Mouse (Mus musculus) spleen, embryonic (tissue): ENCODE data around the gene Sel1l.
"Not testable (repeated sequence)": the region's sequence is repeated elsewhere in the genome, so short reads cannot be mapped to it uniquely, and the experiment has no call there.

Source experiments
- CTCF ChIA-PET: fragments of 350-600 bp; sonication (Branson Sonifier 250); formaldehyde crosslinking; loops from one replicate; lab custom pipeline; 2022; lab: Charles Lee

The Sel1l gene

DNA sequence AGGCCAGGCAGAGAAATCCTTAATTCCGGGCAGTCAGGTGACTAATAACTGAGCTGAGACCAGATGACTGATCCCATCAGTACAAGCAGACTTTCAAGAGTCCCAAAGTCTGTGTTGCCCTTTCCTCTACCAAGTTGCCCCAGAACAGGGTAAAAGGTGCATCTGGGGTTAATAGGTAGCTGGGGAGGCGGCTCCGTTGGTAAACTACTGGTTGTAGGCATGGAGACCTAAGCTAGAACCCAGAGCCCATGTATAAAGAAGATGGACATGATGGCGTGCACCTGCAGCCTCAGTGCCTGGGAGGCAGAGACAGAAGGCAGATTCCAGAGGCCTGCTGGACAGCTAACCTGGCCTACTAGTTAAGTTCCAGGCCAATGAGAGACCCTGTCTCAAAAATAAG, 30.2 kb downstream of the Sel1l start:
- CTCF ChIA-PET: no interaction called here

GRCm38 (mm10) chr12:91815990-91816389, 33.0 kb downstream of the Sel1l start:
- CTCF ChIA-PET: interaction anchor here (0.5 kb wide), 1 partner anchor 89 kb away, joined by 3 read pairs; no protein-coding TSS in a partner anchor

GRCm38 (mm10) chr12:91815552-91815951, 33.4 kb downstream of the Sel1l start:
- CTCF ChIA-PET: no interaction called here

DNA sequence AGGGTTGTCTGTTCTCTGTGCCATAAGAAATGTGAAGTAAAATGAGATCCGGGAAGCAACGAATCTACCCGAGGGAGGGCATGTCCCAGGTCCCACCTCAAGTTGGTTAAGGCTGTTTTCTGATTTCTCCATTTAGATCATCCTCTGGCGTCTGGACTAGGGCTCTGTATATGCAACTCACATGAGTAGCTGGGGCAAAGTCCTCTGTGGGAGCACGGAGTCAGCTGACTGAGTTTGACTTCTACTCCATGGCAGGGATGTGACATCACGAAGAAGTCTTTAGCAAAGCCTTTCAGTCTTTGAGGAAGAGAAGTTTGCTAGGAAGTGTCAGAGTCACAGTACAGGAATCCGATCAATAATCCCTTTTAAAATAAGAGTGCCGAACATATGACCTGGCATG, 40.0 kb downstream of the Sel1l start:
- CTCF ChIA-PET: interaction anchor here (0.6 kb wide), 1 partner anchor 1312 kb away, joined by 6 read pairs; no protein-coding TSS in a partner anchor

- CTCF ChIA-PET: no interaction called here
These were observed 41.2 kb downstream of the Sel1l start for GRCm38 (mm10) chr12:91807761-91808160.

GRCm38 (mm10) chr12:91807095-91807494, 41.9 kb downstream of the Sel1l start:
- CTCF ChIA-PET: no interaction called here

DNA sequence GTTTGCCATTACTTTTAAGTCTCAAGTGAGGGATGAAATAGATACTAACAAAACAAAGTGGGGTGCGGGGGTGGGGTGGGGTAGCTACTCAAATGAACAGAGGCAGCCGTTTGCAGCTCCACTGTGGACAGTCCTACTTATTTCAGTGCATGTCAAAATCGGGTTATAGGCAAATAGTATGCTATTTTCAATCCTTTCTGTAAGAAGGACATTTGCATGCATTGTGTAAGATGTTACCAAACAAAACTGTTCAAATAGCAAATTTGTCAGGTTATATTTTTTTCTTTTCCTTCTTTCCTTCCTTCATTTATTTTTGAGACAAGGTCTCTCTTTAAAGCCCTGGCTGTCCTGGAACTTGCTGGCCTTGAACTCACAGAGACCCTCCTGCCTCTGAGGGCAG, 44.7 kb downstream of the Sel1l start:
- CTCF ChIA-PET: no interaction called here

DNA sequence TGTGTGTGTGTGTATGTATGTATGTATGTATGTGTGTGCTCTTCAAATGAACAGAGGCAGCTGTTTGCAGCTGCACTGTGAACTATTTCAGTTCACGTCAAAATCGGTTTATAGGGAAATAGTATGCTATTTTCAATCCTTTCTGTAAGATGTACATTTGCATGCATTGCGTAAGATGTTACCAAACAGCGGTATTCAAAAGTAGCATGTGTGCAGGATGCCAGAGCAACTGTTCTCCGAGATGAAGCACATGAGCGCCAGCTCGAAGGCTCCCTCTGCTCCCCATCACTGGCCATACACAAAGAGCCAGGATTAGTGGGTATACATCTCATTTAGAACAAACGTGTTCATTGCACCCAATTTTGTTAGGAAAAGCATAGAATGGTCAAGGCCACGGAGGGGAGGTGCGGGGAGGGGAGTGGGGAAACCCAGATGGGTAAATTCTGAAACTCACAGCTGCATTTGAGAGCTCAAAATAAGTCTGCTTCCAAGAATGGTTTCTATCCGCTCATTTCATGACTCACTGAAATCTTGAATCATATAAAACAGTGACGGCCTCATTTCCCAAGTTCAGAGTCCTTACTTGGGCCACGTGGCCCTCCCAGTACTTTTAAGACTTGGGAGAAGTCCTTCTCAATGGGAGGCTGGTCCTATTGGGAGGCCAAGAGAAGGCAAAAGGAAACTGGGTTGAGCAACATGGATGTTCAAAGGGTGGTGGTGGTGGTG, 45.6 kb downstream of the Sel1l start:
- CTCF ChIA-PET: interaction anchor here (0.6 kb wide), 1 partner anchor 14 kb away, joined by 15 read pairs; no protein-coding TSS in a partner anchor

- CTCF ChIA-PET: no interaction called here
These were observed 46.3 kb downstream of the Sel1l start for GRCm38 (mm10) chr12:91802586-91803206.

GRCm38 (mm10) chr12:91800861-91801385, 48.0 kb downstream of the Sel1l start:
- CTCF ChIA-PET: no interaction called here

GRCm38 (mm10) chr12:91799821-91800335, 49.1 kb downstream of the Sel1l start:
- CTCF ChIA-PET: no interaction called here

DNA sequence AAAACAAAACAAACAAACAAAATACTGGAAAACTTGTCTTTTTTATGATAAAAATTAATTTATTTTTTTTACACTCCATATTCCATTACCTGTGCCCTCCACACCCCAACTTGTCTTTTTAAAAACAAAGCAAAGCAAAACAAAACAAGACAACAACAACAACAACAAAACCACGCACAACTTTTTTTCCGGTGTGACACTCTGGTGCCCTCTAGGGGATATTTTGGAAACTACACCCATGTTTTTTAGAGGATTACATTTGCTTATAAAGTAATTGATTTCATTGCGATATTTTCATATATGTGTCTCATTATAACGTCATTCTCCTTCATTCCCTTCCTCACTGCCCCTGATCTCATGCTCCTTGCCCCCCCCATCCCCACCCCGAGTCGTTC, 49.6 kb downstream of the Sel1l start:
- CTCF ChIA-PET: no interaction called here

DNA sequence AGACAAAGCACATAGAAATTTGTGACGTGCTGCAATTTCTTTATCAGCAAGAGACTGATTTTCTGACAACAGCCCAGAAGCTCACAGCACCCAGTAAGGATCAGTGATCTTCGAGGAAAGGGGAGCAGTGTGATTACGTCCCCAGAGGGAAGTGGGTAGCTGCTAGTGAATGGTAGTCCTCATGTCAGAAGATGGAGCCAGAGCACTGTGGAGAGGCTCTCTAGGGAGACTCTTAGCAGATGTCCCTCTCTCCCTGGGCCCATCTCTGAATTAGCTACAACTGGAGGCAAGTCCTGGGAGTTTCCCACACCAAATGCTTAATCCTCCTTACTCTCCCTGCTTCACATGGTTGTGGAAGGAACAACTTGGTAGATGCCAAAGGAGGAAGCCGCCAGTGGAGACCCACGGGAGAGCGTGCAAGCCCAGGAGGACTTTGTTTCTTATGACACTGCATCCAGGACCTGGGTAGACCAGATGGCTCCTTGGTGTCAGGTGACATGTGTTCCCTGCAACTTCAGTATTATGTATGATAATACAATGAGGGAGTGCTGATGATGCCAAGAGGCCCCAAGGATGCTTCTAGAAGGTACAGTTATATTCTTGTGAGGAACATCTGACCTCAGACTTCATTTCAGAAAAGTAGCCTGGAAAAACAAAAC, 50.1 kb downstream of the Sel1l start:
- CTCF ChIA-PET: no interaction called here

GRCm38 (mm10) chr12:91796774-91797173, 52.2 kb downstream of the Sel1l start:
- CTCF ChIA-PET: no interaction called here

DNA sequence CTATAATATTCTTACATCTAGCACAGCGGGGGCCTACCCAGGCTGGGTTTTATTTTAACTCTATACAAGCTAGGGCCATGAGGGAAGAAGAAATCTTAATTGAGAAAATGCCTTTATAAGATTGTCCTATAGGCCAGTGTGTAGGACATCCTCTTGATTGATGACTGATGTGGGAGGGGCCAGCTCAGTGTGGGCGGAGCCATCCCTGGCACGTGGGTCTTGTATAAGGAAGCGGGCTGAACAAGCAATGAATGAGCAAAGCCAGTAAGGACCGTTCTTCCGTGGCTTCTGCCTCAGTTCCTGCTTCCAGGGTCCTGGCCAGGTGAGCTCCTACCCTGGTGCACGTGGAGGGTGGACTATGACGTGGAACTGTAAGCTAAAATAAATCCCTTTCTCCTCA, 55.7 kb downstream of the Sel1l start:
- CTCF ChIA-PET: interaction anchor here (0.6 to 0.7 kb wide), 2 partner anchors 112 to 200 kb away, joined by 3 read pairs; no protein-coding TSS in a partner anchor

GRCm38 (mm10) chr12:91791822-91792221, 57.1 kb downstream of the Sel1l start:
- CTCF ChIA-PET: interaction anchor here (0.6 kb wide), 1 partner anchor 309 kb away, joined by 3 read pairs; no protein-coding TSS in a partner anchor

- CTCF ChIA-PET: interaction anchor here (0.6 to 0.7 kb wide), 4 partner anchors 14 to 145 kb away, joined by 3 to 15 read pairs (median 6); no protein-coding TSS in a partner anchor
These were observed 59.2 kb downstream of the Sel1l start for GRCm38 (mm10) chr12:91789801-91790200.

DNA sequence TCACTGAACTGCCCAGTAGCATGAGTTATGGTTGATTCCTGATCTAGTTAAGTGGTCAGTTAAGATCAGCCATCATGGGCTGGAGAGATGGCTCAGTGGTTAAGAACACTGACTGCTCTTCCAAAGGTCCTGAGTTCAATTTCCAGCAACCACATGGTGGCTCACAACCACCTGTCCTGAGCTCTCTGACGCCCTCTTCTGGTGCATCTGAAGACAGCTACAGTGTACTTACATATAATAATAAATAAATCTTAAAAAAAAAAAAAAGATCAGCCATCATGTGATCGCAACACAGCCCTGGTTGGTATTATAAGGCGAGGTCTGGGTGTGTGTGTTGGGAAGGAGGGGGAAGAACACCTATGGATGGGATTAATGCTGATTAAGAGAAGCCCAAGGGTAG, 60.5 kb downstream of the Sel1l start:
- CTCF ChIA-PET: not testable (repeated sequence)

GRCm38 (mm10) chr12:91787959-91788437, 61.0 kb downstream of the Sel1l start, which contains the start of gene Ston2:
Gene Ston2, minus strand, starts transcription at chr12:91788387.
- CTCF ChIA-PET: no interaction called here

GRCm38 (mm10) chr12:91786355-91786754, 62.6 kb downstream of the Sel1l start:
- CTCF ChIA-PET: no interaction called here

DNA sequence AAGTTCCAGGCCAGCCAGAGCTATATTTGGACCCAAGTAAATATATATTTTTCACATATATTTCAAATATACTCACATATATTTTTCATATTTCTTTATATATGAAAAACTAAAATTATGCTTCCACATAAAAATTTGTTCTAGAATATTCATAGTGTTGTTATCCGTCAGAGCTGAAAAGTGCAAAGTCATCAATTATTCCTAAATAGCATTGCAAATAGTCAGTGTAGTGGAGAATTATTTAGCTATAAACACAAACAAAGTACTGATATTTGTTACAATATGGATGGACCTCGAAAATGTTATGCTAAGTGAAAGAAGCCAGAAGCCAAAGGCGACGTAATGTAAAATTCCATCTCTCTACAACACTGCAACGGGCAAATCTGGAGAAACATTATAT, 67.5 kb downstream of the Sel1l start:
- CTCF ChIA-PET: interaction anchor here (0.6 kb wide), 2 partner anchors 16 to 230 kb away, joined by 4 read pairs; no protein-coding TSS in a partner anchor
